Mouse (Mus musculus): Measurements from ENCODE around the gene Pdcd6ip.
"Not testable (repeated sequence)": the region's sequence is repeated elsewhere in the genome, so short reads cannot be mapped to it uniquely, and the experiment has no call there.

Pdcd6ip gene

DNA sequence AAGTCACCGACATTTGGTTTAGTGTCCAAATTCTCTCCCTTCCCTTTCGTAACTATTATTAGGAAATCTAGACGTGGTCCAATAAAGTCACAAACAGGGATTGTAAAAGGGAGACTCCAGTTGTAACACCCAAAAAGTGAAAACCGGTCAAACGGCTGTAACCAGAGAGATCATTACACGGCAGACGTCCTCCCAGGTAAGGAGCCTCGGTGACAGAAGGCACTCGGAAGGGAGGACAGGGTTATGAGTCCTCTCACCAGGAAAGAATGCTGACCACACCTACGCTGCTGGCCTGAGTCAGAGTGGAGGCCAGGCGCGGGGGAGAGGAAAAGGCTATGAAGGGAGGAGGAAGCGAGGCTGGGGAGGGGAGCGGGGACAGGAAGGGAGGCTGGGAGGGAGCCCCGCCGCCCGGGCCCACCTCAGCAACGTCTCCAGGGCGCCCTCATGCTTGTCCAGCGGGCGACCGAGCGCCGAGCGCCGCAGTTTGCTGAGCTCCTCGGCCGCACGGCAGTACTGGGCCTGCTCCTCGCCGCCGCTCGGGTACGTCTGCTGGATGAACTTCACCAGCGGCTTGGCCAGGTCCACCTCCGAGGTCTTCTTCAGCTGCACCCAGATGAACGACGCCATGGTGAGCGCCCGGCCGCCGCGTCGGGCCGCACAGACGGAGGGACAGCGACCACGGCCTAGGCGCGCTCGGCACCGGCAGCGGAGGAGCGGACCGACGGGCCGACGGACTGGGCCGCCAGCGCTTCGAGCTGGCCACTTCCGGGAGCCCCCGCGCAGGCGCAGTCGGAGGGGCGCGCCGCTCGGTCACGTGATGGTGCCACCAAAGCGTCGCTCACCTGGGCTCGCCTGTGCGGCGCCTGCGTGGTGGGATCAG, at the start of gene Pdcd6ip:
TSS of gene Pdcd6ip (minus strand) at position 779 of the 880 bp plus-strand sequence.
- peak; percentile 94 for DNase-seq (ENCODE audit: low read depth)

DNA sequence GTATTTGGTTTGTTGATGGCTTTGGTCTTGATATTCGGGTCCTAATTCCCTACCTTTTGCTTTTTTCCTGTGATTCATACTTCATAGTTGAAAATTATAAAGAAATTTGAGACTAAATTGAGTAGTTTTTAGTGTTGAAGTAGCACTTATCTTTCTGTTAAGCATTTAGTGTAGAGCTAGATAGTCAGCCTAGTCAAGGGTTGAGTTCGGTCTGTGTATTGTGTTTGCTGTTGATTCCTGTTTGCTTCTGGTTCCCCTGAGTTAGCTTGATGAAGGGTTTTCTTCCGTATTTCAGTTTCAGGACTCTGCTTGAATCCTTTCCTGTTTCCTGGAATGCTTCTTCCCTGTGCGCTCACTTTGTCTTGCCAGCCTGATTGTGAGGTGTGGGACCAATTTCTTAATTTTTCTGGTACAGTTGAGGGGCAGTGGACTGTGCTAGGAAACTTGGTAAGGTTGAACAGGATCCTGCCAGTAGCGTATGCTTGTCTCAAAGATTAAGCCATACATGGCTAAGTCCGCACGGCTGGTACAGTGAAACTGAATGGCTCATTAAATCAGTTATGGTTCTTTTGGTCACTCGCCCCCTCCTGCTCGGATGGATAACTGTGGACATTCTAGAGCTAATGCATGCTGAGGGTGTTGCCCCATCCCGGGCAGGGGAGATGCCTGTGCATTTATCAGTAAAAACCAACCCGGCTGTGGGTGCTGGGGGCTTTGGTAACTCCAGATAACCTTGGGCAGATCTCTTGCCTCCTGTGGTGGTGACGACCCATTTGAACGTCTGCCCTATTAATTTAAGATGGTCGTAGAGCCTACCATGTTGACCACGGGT, 48.0 kb upstream of the Pdcd6ip start:
- DNase-seq (ENCODE audit: low read depth), result no peak

DNA sequence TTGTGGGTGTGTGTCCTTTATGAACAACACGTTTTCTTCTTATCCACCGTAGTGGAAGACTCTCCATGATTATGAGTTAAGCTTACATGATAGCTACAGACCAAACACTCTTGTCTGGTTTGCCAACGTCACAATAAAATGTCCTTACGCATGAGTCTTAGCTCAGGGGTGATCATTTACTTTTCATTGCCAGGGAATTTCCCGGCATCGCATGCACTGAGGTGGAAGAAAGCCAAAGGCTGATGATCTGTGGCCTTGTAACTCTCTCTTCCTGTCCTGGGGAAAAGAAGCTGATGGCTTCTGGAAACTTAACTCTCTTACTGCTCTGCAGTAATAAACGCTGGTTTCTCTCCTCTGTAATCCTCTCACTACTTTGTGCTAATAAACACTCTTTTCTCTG, 41.3 kb upstream of the Pdcd6ip start:
- DNase-seq (ENCODE audit: low read depth), result no peak

DNA sequence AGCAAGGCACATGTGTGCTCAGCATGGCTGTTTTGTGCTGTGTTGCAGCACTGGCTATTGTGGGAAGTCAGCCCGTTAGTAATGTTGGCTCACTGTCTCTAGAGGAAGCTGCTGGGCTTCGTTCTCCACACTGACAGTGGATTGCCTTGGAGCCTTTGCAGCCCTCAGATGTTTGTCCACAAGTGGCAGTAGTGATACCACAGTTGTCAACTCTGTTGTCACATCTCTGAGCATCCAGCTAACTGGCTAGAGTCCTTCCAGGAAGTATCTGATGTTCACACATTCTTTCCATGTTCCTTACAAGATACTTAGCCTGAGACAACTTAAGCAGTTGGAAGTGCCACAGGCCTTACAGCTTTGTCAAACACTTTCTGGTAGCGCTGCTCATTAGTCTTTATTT, 35.2 kb upstream of the Pdcd6ip start:
- DNase-seq (ENCODE audit: low read depth), result peak; percentile 28

DNA sequence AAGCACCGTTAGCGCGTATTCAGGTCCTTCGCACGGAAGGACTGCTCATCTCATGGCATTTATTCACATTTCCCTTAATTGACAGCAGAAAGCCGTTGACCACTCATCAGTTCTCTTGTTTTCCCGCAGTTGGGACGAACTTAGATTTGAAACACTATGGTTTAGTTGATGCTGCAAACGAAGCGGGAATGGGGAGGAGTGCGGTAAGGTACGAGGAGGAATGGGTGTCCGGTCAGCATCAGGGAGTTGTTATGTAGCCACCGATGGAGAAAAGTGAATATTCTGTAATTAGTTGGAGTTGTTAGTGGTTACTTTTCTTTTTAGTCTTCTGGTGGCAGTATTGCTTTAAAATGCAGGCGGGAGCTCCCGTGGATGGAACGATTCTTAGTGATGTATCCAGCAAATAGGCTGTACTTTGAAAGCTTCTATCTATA, 34.3 kb upstream of the Pdcd6ip start:
- DNase-seq (ENCODE audit: low read depth), result peak; percentile 58

DNA sequence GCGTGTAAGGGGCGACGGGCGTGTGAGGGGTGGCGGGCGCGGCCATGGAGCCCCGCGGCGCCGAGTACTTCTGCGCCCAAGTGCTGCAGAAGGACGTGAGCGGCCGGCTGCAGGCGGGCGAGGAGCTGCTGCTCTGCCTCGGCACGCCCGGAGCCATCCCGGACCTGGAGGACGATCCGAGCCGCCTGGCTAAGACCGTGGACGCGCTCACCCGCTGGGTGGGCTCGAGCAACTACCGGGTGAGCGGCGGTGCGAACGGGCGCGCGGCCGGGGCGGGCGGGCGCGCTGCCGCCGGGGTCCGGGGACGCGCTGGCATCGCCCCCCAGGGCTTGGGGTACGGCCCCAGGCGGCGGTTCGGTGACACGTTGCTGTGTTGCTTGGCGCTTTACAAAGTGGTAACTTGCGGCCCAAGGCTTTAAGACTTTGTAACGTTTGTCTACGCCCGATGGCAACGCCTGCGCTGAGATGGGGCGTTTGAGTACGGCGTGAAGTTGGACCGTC, 33.6 kb upstream of the Pdcd6ip start:
- peak; percentile 69 for DNase-seq (ENCODE audit: low read depth)

DNA sequence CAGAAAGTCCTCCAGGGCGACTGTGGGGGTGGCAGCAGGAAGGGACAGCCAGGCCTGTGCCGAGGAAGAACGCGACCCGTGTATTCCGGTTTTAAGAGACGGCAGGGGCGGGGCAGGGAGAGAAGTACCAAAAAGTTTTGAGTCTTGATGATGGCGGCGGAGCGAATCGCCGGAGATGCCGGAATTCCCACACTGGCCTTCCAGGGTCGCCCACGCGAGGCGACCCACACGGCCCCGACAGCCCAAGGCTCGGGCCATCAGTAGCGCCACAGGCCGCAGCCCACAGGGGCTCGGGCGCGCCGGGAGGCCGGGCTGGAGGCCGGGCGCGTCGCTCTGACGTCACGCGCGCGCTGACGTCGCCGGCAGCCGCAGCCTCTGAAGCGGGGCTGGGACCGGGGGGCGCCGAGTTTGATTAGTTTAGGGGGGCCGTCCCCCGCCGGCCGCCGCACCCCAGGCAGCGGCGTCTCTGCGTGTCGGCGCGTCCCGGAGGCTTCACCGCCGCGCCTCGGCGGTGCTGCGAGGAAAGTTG, 33.1 kb upstream of the Pdcd6ip start, which contains the start of gene Clasp2:
TSS of gene Clasp2 (plus strand) at position 366 of the 529 bp plus-strand sequence.
- DNase-seq (ENCODE audit: low read depth), result peak; percentile 91

DNA sequence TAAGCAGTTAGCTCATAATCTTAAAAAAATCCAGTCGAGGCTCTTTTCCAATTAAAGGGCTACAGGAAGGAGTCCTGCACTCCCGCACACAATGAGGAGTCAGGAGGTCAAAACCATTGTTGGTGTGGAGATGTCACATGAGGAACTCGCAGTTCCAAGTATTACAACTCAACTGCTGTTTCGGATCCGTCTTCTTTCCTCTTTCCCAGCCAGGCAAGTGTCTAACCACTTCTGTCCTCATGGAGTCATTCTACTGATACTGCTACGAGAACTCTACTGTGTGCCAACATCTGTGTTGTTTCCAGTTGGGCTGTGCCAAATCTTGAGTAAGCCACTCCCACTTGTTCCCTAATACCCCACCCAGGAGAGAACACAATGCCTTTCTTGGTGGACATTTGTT, 30.9 kb upstream of the Pdcd6ip start:
- DNase-seq (ENCODE audit: low read depth), result no peak

DNA sequence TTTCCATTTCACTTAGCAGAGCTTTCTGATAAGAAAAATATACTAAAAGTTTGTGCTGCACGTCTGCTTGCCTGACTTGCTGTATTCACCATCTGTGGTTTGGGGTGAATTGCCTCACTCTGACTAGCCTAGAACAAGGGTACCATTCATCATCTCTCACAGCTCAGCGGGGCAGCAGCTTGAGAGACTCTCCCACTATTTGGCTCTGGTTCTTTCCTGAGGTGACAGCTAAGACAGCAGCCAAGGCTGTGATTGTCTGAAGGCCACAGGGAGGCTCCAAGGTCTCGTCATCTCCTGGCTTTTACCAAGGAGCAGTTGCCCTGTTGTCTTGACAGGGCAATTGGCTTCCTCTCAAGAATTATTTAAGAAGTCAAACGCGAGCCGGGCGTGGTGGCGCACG, 30.0 kb upstream of the Pdcd6ip start:
- no peak for DNase-seq (ENCODE audit: low read depth)

DNA sequence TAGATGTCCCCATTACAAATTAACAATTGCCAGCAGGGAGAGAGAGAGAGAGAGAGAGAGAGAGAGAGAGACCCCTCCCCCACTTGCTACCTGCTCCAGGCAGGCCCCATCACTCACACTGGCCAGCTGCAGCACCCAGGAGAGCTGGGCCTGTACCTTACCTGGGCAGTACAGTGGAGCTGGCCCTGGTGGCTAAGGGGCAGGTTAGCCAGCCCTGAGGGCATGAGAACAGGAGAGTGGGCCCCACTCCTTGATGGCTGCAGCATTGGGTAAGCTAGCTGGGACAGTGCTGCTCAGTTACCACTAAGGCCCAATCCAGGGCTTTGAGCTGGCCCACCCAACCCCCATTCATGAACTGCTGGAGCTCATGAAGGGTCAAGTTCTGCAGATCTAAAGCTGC, 27.9 kb upstream of the Pdcd6ip start:
- no peak for DNase-seq (ENCODE audit: low read depth)

DNA sequence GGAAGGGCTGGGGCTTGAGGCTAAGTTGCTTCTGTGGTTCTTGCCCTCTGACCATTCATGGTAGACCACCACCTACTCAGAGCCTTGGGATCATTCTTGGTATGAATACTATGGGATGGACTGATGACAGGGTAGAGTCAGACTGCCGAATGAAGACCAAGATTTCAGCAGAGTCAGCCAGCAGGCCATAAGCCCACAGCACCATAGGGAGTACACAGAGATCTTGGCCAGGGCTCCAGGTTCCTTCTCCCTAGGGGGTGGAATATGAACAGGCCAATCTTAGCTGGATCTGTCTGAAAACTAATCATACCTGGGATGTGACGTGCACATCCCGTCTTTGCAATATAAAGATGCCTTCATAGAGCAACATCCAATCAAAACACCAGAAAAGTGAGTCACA, 23.5 kb upstream of the Pdcd6ip start:
- DNase-seq (ENCODE audit: low read depth), result no peak

DNA sequence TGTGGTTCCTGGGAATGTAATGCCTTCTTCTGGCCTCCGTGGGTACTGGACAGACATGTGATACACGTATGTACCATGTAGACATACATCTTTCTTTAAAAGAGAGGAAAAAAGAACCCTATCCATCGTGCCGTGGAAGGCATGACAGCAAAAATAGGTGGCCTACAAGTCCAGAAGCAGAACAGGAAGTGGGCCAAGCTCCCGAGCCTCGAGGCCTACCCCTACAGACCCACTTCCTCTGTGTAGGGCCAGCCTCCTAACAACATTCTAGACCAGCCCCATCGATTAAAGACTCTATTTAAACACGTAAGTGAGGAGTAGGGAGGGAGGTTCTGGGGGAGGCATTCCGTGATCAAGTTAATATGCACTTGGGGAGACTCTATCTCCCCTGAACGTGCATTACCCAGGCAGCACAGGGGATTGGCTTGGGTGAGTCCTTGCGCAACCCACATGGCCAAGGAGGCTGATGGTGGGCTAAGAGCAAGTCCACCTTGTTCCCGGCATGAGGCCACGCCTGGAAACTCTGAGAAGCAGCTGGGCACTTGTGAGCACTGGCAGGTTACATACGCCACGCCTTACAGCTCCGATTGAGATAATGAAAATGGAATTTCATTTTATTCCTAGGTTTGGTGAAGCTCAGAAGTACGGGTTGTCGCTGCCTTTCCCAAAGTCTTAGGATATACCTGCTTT, 19.1 kb upstream of the Pdcd6ip start:
- no peak for DNase-seq (ENCODE audit: low read depth)

DNA sequence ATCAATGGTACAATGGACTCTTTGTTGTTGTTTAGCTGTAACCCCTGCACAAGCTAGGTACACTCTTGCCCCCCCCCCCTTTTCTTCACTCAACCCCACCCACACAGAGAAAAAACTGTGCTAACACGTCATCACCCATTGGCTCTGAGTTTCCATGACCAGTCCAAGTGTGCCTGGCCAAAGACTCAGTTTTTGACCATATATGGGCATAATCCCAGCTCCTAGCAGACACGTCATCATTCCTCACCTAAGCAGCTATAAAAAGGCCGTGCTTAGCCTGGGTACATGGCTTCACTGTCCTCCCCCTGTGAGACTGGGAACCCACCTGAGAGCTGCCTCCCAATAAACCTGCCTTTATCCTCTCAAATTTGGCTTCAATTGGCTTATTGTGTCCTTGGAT, 18.1 kb upstream of the Pdcd6ip start:
- no peak for DNase-seq (ENCODE audit: low read depth)

DNA sequence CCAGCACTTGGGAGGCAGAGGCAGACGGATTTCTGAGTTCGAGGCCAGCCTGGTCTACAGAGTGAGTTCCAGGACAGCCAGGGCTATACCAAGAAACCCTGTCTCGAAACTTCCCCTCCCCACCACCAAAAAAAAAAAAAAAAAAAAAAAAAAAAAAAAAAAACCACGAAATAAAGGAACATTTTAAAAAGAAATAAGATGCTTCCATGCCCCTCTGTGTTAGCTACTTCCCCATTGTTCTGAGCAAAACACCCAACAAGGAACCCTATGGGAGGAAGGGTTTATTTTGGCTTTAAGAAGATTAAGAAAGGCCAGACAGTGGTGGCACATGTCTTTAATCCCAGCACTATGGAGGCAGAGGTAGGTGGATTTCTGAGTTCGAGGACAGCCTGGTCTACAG, 17.6 kb upstream of the Pdcd6ip start:
- DNase-seq (ENCODE audit: low read depth), result not testable (repeated sequence)

DNA sequence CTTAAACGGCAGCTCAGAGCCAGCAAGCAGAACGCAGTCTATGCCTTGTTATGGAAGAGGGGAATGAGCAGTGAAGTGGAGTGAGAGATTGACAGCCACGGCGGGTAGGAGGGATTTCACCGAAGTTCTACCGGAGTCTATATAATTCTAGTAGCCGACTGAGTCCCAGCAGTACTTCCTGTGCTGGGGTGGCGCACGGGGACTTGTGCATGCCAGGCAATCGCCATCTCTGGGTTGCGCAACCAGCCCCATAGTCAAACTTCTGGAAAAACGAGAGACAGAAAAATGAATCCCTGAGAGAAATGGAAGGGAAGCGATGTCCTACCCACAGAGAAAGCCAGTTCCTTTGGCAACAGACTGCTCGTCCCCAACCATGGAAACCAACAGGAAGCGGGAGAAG, 16.6 kb upstream of the Pdcd6ip start:
- DNase-seq (ENCODE audit: low read depth), result no peak

DNA sequence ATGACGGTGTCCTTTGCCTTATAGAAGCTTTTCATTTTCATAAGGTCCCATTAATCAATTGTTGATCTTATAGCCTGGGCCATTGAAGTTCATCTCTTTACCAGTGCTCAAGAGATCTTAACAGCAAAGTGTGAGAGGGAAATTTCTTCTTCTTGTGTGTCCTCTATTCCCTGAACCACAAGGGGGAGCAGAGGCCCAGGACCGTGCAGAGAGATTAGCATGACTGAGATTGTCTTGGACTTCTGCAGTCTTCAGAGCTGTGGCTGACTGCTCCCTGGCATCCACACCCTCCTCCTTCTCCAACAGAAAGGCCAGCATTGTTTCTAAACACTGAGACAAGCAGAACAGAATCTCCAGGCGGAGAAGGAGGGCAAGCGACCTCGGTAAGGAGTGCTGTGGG, 11.0 kb upstream of the Pdcd6ip start:
- DNase-seq (ENCODE audit: low read depth), result peak; percentile 51

DNA sequence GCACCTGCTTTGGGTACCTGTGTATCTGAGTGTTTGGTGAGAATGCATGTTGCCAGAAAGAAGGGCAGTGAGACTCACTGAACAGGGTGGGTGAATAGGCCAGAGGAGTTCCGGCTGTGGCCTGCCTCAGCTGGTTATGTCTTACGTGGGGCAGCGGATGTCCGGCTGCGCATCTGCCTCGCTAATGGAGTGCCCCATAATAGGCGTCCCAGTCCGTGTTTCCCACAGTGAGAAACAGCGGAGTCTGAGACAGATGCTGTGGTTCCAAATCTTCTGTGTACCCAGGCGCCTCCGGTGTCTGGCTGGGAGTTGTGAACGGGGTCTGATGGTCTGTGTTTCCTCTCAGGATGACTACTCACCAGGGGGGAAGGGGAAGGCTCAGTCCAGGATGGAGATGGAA, 2.8 kb upstream of the Pdcd6ip start:
- DNase-seq (ENCODE audit: low read depth), result no peak

DNA sequence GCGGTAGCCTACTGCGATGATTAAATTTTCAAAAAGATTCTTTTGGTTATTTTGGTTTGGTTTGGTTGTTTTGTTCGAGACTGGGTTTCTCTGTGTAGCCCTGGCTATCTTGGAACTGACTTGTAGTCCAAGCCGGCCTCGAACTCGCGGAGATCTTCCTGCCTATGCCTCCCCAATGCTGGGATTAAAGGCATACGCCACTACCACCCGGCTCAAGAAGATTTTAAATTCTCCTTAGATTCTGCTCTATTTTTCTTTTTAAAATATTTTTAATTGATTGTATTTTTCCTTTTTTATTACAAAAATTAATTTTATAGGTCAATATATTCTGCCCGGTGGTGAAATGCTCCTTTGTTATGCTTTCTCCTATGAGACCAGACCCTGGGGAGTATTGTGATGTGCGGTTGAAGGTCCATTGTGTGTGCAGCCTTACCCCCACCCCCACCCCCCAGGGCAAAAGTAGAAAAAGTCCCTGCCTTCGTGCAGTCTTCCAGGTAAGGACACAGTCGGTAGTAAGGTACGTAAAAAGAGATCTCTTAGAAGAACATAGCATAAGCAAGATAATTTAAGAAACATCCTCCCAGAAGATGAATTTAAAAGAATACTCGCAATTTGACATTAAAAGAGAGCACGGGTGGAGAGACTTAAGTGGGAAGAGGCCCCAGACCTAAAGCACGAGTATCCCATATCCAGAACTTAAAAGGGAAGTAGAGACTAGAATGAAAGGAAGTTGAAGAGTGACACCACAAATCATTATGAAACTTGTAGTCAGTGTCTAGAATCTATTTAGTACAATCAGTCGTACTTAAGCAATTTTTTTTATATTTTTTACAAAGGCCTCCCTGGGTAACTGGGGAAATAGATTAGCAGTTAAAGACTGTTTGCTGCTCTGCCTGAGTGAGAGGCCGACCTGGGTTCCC, 562 bp upstream of the Pdcd6ip start:
- DNase-seq (ENCODE audit: low read depth), result peak; percentile 16

DNA sequence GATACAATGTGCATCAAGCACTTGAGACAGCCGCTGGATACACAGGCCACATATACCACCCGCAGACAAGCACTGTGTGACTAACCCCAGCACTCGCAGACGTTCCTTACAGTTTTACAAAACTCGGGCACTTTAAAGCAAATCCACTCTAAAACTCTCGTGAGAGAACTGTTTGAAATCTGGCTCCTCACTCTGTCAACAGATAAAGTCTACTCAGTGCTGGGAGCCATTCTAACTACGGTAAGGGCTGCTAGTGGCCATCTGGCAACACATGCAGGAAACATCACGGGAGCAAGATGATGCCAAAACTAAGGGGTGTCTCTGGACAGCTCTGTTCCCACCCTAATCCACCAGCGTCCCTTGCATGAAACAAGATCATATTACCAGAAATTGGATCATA, 1.2 kb downstream of the Pdcd6ip start:
- no peak for DNase-seq (ENCODE audit: low read depth)

DNA sequence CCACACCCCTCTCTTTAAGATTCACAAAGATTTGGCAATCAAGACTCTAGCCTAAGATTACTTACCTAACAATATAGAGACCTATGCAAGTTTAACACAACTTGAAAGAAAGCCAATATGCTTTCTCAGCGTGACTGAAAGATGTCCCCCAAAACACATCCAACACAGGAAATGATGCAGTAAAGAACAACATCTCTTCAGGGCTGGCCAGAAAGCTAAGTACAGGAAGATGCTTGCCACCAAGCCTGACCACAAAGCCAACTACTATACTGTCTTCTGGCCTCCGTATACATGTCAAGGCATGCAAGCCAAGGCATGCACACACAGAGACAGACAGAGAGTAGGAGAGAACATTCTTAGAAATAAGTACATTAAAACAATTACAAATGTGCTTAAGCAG, 2.0 kb downstream of the Pdcd6ip start:
- DNase-seq (ENCODE audit: low read depth), result peak; percentile 73
